Mouse (Mus musculus) stomach, postnatal 0 days (tissue): ENCODE data around the gene Insyn1. TPM values are rescaled to one million over a fixed set of nuclear protein-coding genes. Genes with fewer than 3 reads are reported as not detected.
A peak's percentile ranks its signal among the peaks of the same experiment; 100 is the strongest.

Source experiments
- ATAC-seq: fragments of 200-750 bp; cut with Nextera tagmentation; 2 replicates; pipeline ENCODE4 v1.8.0; 2017; ENCODE audit not compliant: low FRiP score, low TSS enrichment
- DNase-seq: peaks from one replicate; pipeline ENCODE4 v3.0.0-alpha.2; 2016; ENCODE audit warnings: low spot score
- H3K27ac ChIP-seq: fragments of 300-500 bp; sonication (generic); replicated peaks from 2 replicates; pipeline ENCODE4 v1.5.1; 2014; ENCODE audit warnings: mild to moderate bottlenecking, control low read depth
- H3K27me3 ChIP-seq: fragments of 300-500 bp; sonication (generic); 2 replicates; pipeline ENCODE4 v1.6.1; 2014; ENCODE audit warnings: low read length; ENCODE audit not compliant: control insufficient read depth, insufficient read depth
- H3K36me3 ChIP-seq: fragments of 300-500 bp; sonication (generic); 2 replicates; pipeline ENCODE4 v1.6.1; 2014; ENCODE audit warnings: low read length, mixed read lengths; ENCODE audit not compliant: control insufficient read depth, insufficient read depth
- H3K4me1 ChIP-seq: fragments of 300-500 bp; sonication (generic); replicated peaks from 2 replicates; pipeline ENCODE4 v1.6.1; 2014; ENCODE audit warnings: antibody characterized with exemption; ENCODE audit not compliant: control insufficient read depth, insufficient read depth
- H3K4me2 ChIP-seq: fragments of 300-500 bp; sonication (generic); replicated peaks from 2 replicates; pipeline ENCODE4 v1.6.1; 2014; ENCODE audit warnings: low read depth, mild to moderate bottlenecking, control low read depth, moderate library complexity
- H3K4me3 ChIP-seq: fragments of 300-500 bp; sonication (generic); 2 replicates; pipeline ENCODE4 v1.5.1; 2014; ENCODE audit warnings: low read depth, low read length, control low read depth
- H3K9ac ChIP-seq: fragments of 300-500 bp; sonication (generic); 2 replicates; pipeline ENCODE4 v1.6.1; 2014; ENCODE audit warnings: mild to moderate bottlenecking, low read length, control low read depth, mixed read lengths
- H3K9me3 ChIP-seq: fragments of 300-500 bp; sonication (generic); 2 replicates; pipeline ENCODE4 v1.6.1; 2016; ENCODE audit warnings: low read length; ENCODE audit not compliant: control insufficient read depth
- CTCF ChIP-seq: IDR thresholded peaks from 2 replicates; pipeline ENCODE4 v1.5.1; 2016; ENCODE audit warnings: antibody characterized with exemption, low read depth, mild to moderate bottlenecking, moderate library complexity
- EP300 ChIP-seq: optimal IDR thresholded peaks from 2 replicates; pipeline ENCODE3; 2016; ENCODE audit warnings: antibody characterized with exemption
- WGBS: fragments of 180-500 bp; shearing (Covaris S2); extraction: QIAGEN DNeasy Blood & Tissue Kit; methylation state at CpG from one replicate; pipeline ENCODE4 v1.1.7; 2014; 5-methylcytosine and 5-hydroxymethylcytosine counted together
- polyA plus RNA-seq: library from polyadenylated mRNA; unstranded; fragments of >200 nt; fragmentation: Nextera tagmentation; extraction: Ambion mirVana; gene quantifications from 2 replicates; pipeline ENCODE4 v1.2.1, GENCODE M21; 2015

The Insyn1 gene
- polyA plus RNA-seq, 1 experiment from 2014 or later, result 0.58 TPM

- DNase-seq, result no peak
- no peaks in the 10 kb centered on the region for H3K4me1 ChIP-seq
- ATAC-seq, result no peak
- peaks cover 5% of the 10 kb centered on the region; the same call in 1 of the 2 replicates for H3K27me3 ChIP-seq
- no peaks in the 10 kb centered on the region for H3K36me3 ChIP-seq
- H3K27ac ChIP-seq, result no peak overlapping the region
- H3K4me2 ChIP-seq, result no peak overlapping the region
- TF ChIP-seq EP300, result no peak
- TF ChIP-seq CTCF, result no peak
- H3K4me3 ChIP-seq, result no peak overlapping the region
- H3K9ac ChIP-seq, result no peak overlapping the region
- 77% methylated on average over 2 of the region's 2 CpGs for WGBS
- no peaks in the 10 kb centered on the region for H3K9me3 ChIP-seq
Observed at GRCm38 (mm10) chr9:58490391-58490790, 2.0 kb downstream of the Insyn1 start.

DNA sequence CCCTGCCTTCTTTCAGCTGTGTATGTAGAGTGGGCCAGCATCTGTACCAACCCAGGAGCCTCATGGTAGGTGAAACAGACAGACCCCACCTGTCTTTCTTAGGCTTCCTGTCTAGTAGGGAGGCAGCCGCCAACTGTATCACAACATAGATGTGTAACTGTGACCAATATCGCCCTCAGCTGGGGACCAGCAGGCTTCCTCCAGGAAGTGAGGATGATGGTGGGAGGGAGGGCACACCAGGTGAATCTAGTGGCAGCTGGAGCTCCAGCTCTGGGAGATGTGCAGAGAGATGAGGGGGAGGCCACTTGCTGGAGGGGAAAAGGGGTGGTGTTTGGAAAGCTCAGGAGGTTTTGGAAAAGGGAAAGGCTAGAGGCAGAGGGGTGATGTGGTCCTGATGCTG lies 6.6 kb downstream of the Insyn1 start:
- ATAC-seq (no peak), DNase-seq (no peak)
- Histone ChIP-seq H3K4me2 (no peak overlapping the region), H3K36me3 (no peaks in the 10 kb centered on the region), H3K27ac (no peak overlapping the region), H3K27me3 (no peaks in the 10 kb centered on the region), H3K4me1 (no peaks in the 10 kb centered on the region), H3K4me3 (no peak overlapping the region), H3K9me3 (no peaks in the 10 kb centered on the region), H3K9ac (no peak overlapping the region)
- 76% methylated on average over 2 of the region's 2 CpGs for WGBS
- TF ChIP-seq CTCF, result no peak
- no peak for TF ChIP-seq EP300

- H3K4me3 ChIP-seq, result no peak overlapping the region
- H3K4me2 ChIP-seq, result no peak overlapping the region
- ATAC-seq (no peak), DNase-seq (no peak)
- H3K9me3 ChIP-seq, result no peaks in the 10 kb centered on the region
- no peaks in the 10 kb centered on the region for H3K27me3 ChIP-seq
- H3K4me1 ChIP-seq, result no peaks in the 10 kb centered on the region
- no peaks in the 10 kb centered on the region for H3K36me3 ChIP-seq
- H3K27ac ChIP-seq, result no peak overlapping the region
- TF ChIP-seq CTCF (peak; percentile 46), EP300 (no peak)
- no peak overlapping the region for H3K9ac ChIP-seq
- WGBS, result 33% methylated on average over 4 of the region's 4 CpGs
Observed at GRCm38 (mm10) chr9:58496470-58497182, 8.2 kb downstream of the Insyn1 start.

DNA sequence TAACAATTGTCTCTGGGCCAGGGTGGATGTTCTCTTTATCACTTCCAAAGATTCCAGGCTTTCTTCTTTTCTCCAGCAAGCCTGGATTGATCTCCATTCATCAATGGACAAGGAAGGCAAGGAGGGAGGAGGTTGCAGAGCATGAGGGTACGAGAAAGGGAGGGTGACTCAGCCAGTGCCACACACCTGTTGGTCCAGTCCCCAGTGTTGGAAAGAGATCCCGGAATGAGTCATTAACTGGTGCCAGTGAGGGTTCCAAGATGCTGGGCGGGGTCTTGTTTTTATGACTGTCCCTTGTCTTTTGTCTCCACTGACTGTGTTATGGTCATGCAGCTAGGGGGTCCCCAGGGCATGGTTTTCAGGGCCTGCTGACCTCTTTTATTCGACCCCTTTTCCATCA lies 9.5 kb downstream of the Insyn1 start:
- Histone ChIP-seq H3K36me3 (no peaks in the 10 kb centered on the region), H3K9ac (no peak overlapping the region), H3K4me1 (no peaks in the 10 kb centered on the region), H3K4me3 (no peak overlapping the region), H3K4me2 (no peak overlapping the region), H3K27me3 (no peaks in the 10 kb centered on the region), H3K27ac (no peak overlapping the region), H3K9me3 (no peaks in the 10 kb centered on the region)
- WGBS, result 44% methylated on average over 4 of the region's 4 CpGs
- TF ChIP-seq CTCF, result no peak
- no peak for TF ChIP-seq EP300
- ATAC-seq (0 out of 2 replicates have a peak, but pooled peaks have one; percentile 38), DNase-seq (no peak)

GRCm38 (mm10) chr9:58500946-58501345 lies 12.5 kb downstream of the Insyn1 start:
- no peak overlapping the region for H3K4me3 ChIP-seq

GRCm38 (mm10) chr9:58507216-58508005 lies 19.0 kb downstream of the Insyn1 start:
- ATAC-seq (no peak), DNase-seq (no peak)
- no peaks in the 10 kb centered on the region for H3K9me3 ChIP-seq
- H3K4me3 ChIP-seq, result no peak overlapping the region
- 81% methylated on average over 8 of the region's 8 CpGs for WGBS
- H3K36me3 ChIP-seq, result no peaks in the 10 kb centered on the region
- H3K4me1 ChIP-seq, result no peaks in the 10 kb centered on the region
- no peaks in the 10 kb centered on the region for H3K27me3 ChIP-seq
- H3K27ac ChIP-seq, result no peak overlapping the region
- TF ChIP-seq EP300 (no peak), CTCF (no peak)
- H3K4me2 ChIP-seq, result no peak overlapping the region
- no peak overlapping the region for H3K9ac ChIP-seq

More at GRCm38 (mm10) chr9:58500946-58501345, 12.5 kb downstream of the Insyn1 start:
- Histone ChIP-seq H3K27ac (no peak overlapping the region), H3K36me3 (no peaks in the 10 kb centered on the region), H3K9ac (no peak overlapping the region), H3K4me1 (no peaks in the 10 kb centered on the region), H3K27me3 (no peaks in the 10 kb centered on the region), H3K9me3 (no peaks in the 10 kb centered on the region), H3K4me2 (no peak overlapping the region)
- DNase-seq (no peak), ATAC-seq (no peak)
- no peak for TF ChIP-seq EP300
- TF ChIP-seq CTCF, result no peak
- 82% methylated on average over 5 of the region's 5 CpGs for WGBS
